Mouse (Mus musculus): ENCODE measurements around the gene Prokr1. TPM values are rescaled to one million over a fixed set of nuclear protein-coding genes. Genes with fewer than 3 reads are reported as not detected.

Gene Prokr1
- polyA plus RNA-seq, 1 experiment from 2014 or later: 0.92 TPM

GRCm38 (mm10) chr6:87589718-87590393 is 687 bp downstream of the Prokr1 start:
- H3K4me1 ChIP-seq (replicated peaks; ENCODE audit: control insufficient read depth, insufficient read depth): peaks cover 3% of the 10 kb centered on the region; the same call in 1 of the 2 replicates
- peak overlapping the region; percentile 43 for H3K4me3 ChIP-seq (ENCODE audit: low read depth, low read length)
- ATAC-seq (ENCODE audit: low FRiP score, low TSS enrichment) (no peak; the same call in 1 of the 2 replicates), DNase-seq (ENCODE audit: low spot score) (no peak)
- no peaks in the 10 kb centered on the region for H3K27me3 ChIP-seq (ENCODE audit: control insufficient read depth, insufficient read depth, low read length)
- TF ChIP-seq CTCF (IDR thresholded peaks at IDR 0.05; ENCODE audit: low read depth): no peak
- no peak for TF ChIP-seq EP300 (optimal IDR thresholded peaks at IDR 0.05)
- no peak overlapping the region for H3K27ac ChIP-seq (replicated peaks)
- no peaks in the 10 kb centered on the region for H3K36me3 ChIP-seq (ENCODE audit: control insufficient read depth, insufficient read depth, low read length)
- WGBS: 20% methylated on average over 12 of the region's 12 CpGs
- peak overlapping the region; percentile 92 for H3K4me2 ChIP-seq (replicated peaks; ENCODE audit: low read depth)
- peak overlapping the region; percentile 60 for H3K9ac ChIP-seq (ENCODE audit: low read length)
- no peaks in the 10 kb centered on the region for H3K9me3 ChIP-seq (ENCODE audit: control insufficient read depth, low read length)

- H3K4me2 ChIP-seq (replicated peaks; ENCODE audit: low read depth): no peak overlapping the region
- no peak overlapping the region for H3K9ac ChIP-seq (ENCODE audit: low read length)
- no peaks in the 10 kb centered on the region for H3K9me3 ChIP-seq (ENCODE audit: control insufficient read depth, low read length)
- H3K27me3 ChIP-seq (ENCODE audit: control insufficient read depth, insufficient read depth, low read length): no peaks in the 10 kb centered on the region
- TF ChIP-seq CTCF (IDR thresholded peaks at IDR 0.05; ENCODE audit: low read depth) (no peak), EP300 (optimal IDR thresholded peaks at IDR 0.05) (no peak)
- ATAC-seq (ENCODE audit: low FRiP score, low TSS enrichment): no peak
- H3K4me1 ChIP-seq (replicated peaks; ENCODE audit: control insufficient read depth, insufficient read depth): no peaks in the 10 kb centered on the region; the same call in 1 of the 2 replicates
- H3K4me3 ChIP-seq (ENCODE audit: low read depth, low read length): no peak overlapping the region
- no peak overlapping the region for H3K27ac ChIP-seq (replicated peaks)
- DNase-seq (ENCODE audit: low spot score): no peak
- WGBS: 87% methylated on average over 7 of the region's 7 CpGs
- no peaks in the 10 kb centered on the region for H3K36me3 ChIP-seq (ENCODE audit: control insufficient read depth, insufficient read depth, low read length)
These were observed 6.6 kb downstream of the Prokr1 start for GRCm38 (mm10) chr6:87583991-87584390.

GRCm38 (mm10) chr6:87583183-87583611 is 7.3 kb downstream of the Prokr1 start:
- DNase-seq (ENCODE audit: low spot score) (no peak), ATAC-seq (ENCODE audit: low FRiP score, low TSS enrichment) (0 out of 2 replicates have a peak, but pooled peaks have one; percentile 19)
- WGBS: 96% methylated on average over 1 of the region's 1 CpGs
- H3K4me1 ChIP-seq (replicated peaks; ENCODE audit: control insufficient read depth, insufficient read depth): no peaks in the 10 kb centered on the region; the same call in 1 of the 2 replicates
- H3K4me2 ChIP-seq (replicated peaks; ENCODE audit: low read depth): no peak overlapping the region
- H3K9me3 ChIP-seq (ENCODE audit: control insufficient read depth, low read length): no peaks in the 10 kb centered on the region
- no peak overlapping the region for H3K9ac ChIP-seq (ENCODE audit: low read length)
- TF ChIP-seq CTCF (IDR thresholded peaks at IDR 0.05; ENCODE audit: low read depth) (no peak), EP300 (optimal IDR thresholded peaks at IDR 0.05) (no peak)
- no peaks in the 10 kb centered on the region for H3K36me3 ChIP-seq (ENCODE audit: control insufficient read depth, insufficient read depth, low read length)
- peak overlapping the region; percentile 53; the same call in 1 of the 2 replicates for H3K27ac ChIP-seq (replicated peaks)
- no peak overlapping the region for H3K4me3 ChIP-seq (ENCODE audit: low read depth, low read length)
- H3K27me3 ChIP-seq (ENCODE audit: control insufficient read depth, insufficient read depth, low read length): no peaks in the 10 kb centered on the region

GRCm38 (mm10) chr6:87582456-87582855 is 8.1 kb downstream of the Prokr1 start:
- no peak overlapping the region for H3K4me2 ChIP-seq (replicated peaks; ENCODE audit: low read depth)
- 18% methylated on average over 6 of the region's 6 CpGs for WGBS
- ATAC-seq (ENCODE audit: low FRiP score, low TSS enrichment) (peak; percentile 96), DNase-seq (ENCODE audit: low spot score) (peak; percentile 84)
- H3K9me3 ChIP-seq (ENCODE audit: control insufficient read depth, low read length): no peaks in the 10 kb centered on the region
- H3K4me3 ChIP-seq (ENCODE audit: low read depth, low read length): no peak overlapping the region
- H3K9ac ChIP-seq (ENCODE audit: low read length): no peak overlapping the region
- no peaks in the 10 kb centered on the region; the same call in 1 of the 2 replicates for H3K4me1 ChIP-seq (replicated peaks; ENCODE audit: control insufficient read depth, insufficient read depth)
- TF ChIP-seq CTCF (IDR thresholded peaks at IDR 0.05; ENCODE audit: low read depth) (no peak), EP300 (optimal IDR thresholded peaks at IDR 0.05) (no peak)
- H3K36me3 ChIP-seq (ENCODE audit: control insufficient read depth, insufficient read depth, low read length): no peaks in the 10 kb centered on the region
- no peaks in the 10 kb centered on the region for H3K27me3 ChIP-seq (ENCODE audit: control insufficient read depth, insufficient read depth, low read length)
- H3K27ac ChIP-seq (replicated peaks): peak overlapping the region; percentile 56

GRCm38 (mm10) chr6:87581581-87581980 is 9.0 kb downstream of the Prokr1 start:
- 91% methylated on average over 18 of the region's 18 CpGs for WGBS
- no peak overlapping the region; the same call in 1 of the 2 replicates for H3K27ac ChIP-seq (replicated peaks)

GRCm38 (mm10) chr6:87581071-87581470 is 9.5 kb downstream of the Prokr1 start:
- H3K4me1 ChIP-seq (replicated peaks; ENCODE audit: control insufficient read depth, insufficient read depth): no peaks in the 10 kb centered on the region; the same call in 1 of the 2 replicates
- H3K4me3 ChIP-seq (ENCODE audit: low read depth, low read length): no peak overlapping the region
- H3K36me3 ChIP-seq (ENCODE audit: control insufficient read depth, insufficient read depth, low read length): no peaks in the 10 kb centered on the region
- no peak overlapping the region for H3K4me2 ChIP-seq (replicated peaks; ENCODE audit: low read depth)
- no peak for DNase-seq (ENCODE audit: low spot score)
- H3K27me3 ChIP-seq (ENCODE audit: control insufficient read depth, insufficient read depth, low read length): no peaks in the 10 kb centered on the region
- no peak for ATAC-seq (ENCODE audit: low FRiP score, low TSS enrichment)
- no peaks in the 10 kb centered on the region for H3K9me3 ChIP-seq (ENCODE audit: control insufficient read depth, low read length)
- no peak overlapping the region for H3K9ac ChIP-seq (ENCODE audit: low read length)
- H3K27ac ChIP-seq (replicated peaks): no peak overlapping the region
- WGBS: 87% methylated on average over 15 of the region's 15 CpGs
- TF ChIP-seq CTCF (IDR thresholded peaks at IDR 0.05; ENCODE audit: low read depth): no peak
- no peak for TF ChIP-seq EP300 (optimal IDR thresholded peaks at IDR 0.05)

More at GRCm38 (mm10) chr6:87581581-87581980, 9.0 kb downstream of the Prokr1 start:
- no peak overlapping the region for H3K4me3 ChIP-seq (ENCODE audit: low read depth, low read length)
- no peaks in the 10 kb centered on the region for H3K9me3 ChIP-seq (ENCODE audit: control insufficient read depth, low read length)
- H3K9ac ChIP-seq (ENCODE audit: low read length): no peak overlapping the region
- H3K36me3 ChIP-seq (ENCODE audit: control insufficient read depth, insufficient read depth, low read length): no peaks in the 10 kb centered on the region
- H3K4me1 ChIP-seq (replicated peaks; ENCODE audit: control insufficient read depth, insufficient read depth): no peaks in the 10 kb centered on the region; the same call in 1 of the 2 replicates
- H3K27me3 ChIP-seq (ENCODE audit: control insufficient read depth, insufficient read depth, low read length): no peaks in the 10 kb centered on the region
- H3K4me2 ChIP-seq (replicated peaks; ENCODE audit: low read depth): no peak overlapping the region
- ATAC-seq (ENCODE audit: low FRiP score, low TSS enrichment) (no peak), DNase-seq (ENCODE audit: low spot score) (no peak)
- no peak for TF ChIP-seq CTCF (IDR thresholded peaks at IDR 0.05; ENCODE audit: low read depth)
- no peak for TF ChIP-seq EP300 (optimal IDR thresholded peaks at IDR 0.05)

Data from stomach, postnatal 0 days (tissue).